Mouse (Mus musculus): ENCODE results near the gene Ppp2r5a. TPM values are rescaled to one million over a fixed set of nuclear protein-coding genes. Genes with fewer than 3 reads are reported as not detected.

The Ppp2r5a gene
- polyA plus RNA-seq, 1 experiment = 96.6 TPM

DNA sequence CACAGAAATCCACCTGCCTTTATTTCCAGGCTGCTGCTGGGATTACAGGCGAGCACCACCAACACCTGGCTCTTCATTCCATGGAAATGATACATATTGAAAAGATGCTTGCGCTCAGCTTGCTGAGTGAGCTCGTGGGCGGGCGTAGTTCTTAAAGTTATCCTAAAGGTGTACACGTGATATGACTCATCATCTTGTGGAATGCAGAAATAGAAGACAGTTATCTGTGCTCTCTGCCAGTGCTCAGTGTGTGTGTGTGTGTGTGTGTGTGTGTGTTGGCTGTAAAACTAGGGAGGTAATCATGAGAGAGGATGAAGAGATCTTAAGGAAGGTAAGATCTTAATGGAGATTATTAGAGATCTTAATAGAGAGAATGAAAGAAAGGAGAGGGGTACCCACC is 11.4 kb upstream of the Ppp2r5a start:
- H3K27ac ChIP-seq (ENCODE audit: control insufficient read depth, insufficient read depth, low read depth, low read length, poor library complexity) = no peak overlapping the region
- 66% methylated on average over 6 of the region's 6 CpGs for WGBS
- no peak overlapping the region for H3K4me3 ChIP-seq (replicated peaks; ENCODE audit: control insufficient read depth, low read depth, low read length)
- peaks cover 5% of the 10 kb centered on the region; the same call in 1 of the 2 replicates for H3K4me1 ChIP-seq (ENCODE audit: control insufficient read depth, insufficient read depth, low read length)
- TF ChIP-seq CTCF (IDR thresholded peaks at IDR 0.05; ENCODE audit: control insufficient read depth, insufficient read depth, low read length) (no peak), POLR2A (IDR thresholded peaks at IDR 0.05; ENCODE audit: borderline replicate concordance, control insufficient read depth, low read depth, low read length) (no peak)

DNA sequence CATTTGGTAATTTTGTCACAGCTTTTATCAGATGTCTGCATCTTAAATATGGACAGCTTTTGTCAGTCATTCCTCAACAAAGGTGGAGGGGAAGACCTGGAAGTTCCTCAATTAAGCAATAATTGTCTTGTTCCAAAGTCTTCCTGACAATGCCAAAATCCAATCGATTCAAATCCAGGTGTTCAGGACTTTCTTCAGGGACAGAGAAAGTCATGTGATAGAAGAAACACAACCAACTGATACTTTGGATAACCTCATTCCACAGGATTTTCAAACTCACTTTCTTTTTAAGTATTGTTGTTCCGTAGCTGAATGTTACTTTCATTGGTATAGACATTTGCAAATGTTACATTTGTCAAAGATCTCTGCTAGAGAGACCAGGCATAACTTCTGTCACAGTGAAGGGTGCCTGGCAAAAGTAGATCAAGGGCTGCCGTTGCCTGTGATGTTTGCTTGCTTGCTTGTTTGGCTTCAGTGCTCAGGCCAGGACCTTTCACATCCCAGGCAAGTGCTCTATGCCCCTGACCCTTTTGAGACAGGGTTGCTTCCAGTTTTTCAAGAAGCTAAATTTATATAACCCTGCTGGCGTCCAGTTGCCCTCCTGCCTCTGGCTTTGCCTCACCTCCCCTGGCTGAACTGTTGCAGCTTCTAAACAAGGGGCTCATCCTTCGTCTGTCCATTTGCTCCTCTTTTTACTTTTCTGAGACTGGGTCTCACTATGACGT is 10.8 kb upstream of the Ppp2r5a start:
- WGBS = 74% methylated on average over 6 of the region's 6 CpGs
- Histone ChIP-seq H3K27ac (ENCODE audit: control insufficient read depth, insufficient read depth, low read depth, low read length, poor library complexity) (no peak overlapping the region), H3K4me1 (ENCODE audit: control insufficient read depth, insufficient read depth, low read length) (peaks cover 5% of the 10 kb centered on the region; the same call in 1 of the 2 replicates), H3K4me3 (replicated peaks; ENCODE audit: control insufficient read depth, low read depth, low read length) (no peak overlapping the region)
- no peak for TF ChIP-seq POLR2A (IDR thresholded peaks at IDR 0.05; ENCODE audit: borderline replicate concordance, control insufficient read depth, low read depth, low read length)
- no peak for TF ChIP-seq CTCF (IDR thresholded peaks at IDR 0.05; ENCODE audit: control insufficient read depth, insufficient read depth, low read length)

DNA sequence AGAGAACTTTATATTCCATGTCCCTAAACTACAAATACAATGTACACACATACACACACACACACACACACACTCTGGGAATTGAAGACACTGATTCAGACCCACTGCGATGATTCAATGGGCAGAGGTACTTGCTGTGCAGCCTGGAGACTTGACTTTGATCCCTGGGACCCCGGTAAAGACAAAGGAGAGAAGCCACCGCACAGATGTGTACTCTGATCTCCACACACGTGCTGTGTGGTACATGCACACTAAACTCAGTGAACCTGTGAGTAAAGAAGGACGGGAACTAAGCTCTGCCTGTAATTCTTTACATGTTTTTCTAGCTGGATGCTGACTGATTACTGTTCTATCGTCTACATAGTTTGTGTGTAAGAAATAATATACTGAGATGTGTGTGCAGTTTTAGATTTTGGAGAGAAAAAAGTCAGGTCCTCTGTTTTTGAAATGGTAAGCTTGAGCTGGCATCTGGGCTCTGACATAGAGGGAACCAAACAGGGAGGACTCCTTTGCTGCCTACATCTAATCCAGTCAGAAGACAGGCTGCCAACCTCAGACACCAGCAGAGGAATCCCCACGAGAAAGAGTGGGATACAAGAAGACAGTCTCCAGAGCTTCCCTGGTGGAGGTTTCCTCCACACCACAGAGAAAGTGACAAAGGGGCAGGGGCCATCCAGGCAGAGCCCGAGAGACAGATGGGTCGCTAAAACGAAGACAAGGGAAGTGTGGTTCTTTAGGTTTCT is 7.4 kb upstream of the Ppp2r5a start:
- Histone ChIP-seq H3K27ac (ENCODE audit: control insufficient read depth, insufficient read depth, low read depth, low read length, poor library complexity) (no peak overlapping the region), H3K4me1 (ENCODE audit: control insufficient read depth, insufficient read depth, low read length) (no peaks in the 10 kb centered on the region), H3K4me3 (replicated peaks; ENCODE audit: control insufficient read depth, low read depth, low read length) (no peak overlapping the region)
- WGBS = 65% methylated on average over 10 of the region's 10 CpGs
- TF ChIP-seq CTCF (IDR thresholded peaks at IDR 0.05; ENCODE audit: control insufficient read depth, insufficient read depth, low read length) = no peak

DNA sequence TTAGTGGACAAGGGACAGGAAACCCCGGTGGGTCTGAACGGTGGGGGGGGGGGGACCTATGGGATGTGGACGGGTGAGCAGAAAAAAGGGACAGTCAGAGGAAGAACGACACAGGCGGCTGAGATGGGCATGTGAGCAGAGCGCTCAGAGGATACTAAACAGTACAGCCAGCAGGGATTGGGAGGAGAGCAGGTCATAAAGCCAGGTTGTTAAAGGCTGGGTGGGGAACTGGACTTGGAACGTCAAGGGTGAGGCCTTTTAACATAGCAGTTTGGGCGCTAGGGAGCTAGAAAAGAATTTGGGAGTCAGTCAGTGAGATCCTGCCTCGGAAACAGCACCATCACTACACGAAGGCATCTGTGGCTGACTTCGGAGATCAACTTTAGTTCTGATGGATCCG is 4.2 kb upstream of the Ppp2r5a start:
- Histone ChIP-seq H3K27ac (ENCODE audit: control insufficient read depth, insufficient read depth, low read depth, low read length, poor library complexity) (no peak overlapping the region), H3K4me1 (ENCODE audit: control insufficient read depth, insufficient read depth, low read length) (peaks cover 9% of the 10 kb centered on the region; the same call in 1 of the 2 replicates), H3K4me3 (replicated peaks; ENCODE audit: control insufficient read depth, low read depth, low read length) (no peak overlapping the region)
- 70% methylated on average over 12 of the region's 12 CpGs for WGBS
- TF ChIP-seq POLR2A (IDR thresholded peaks at IDR 0.05; ENCODE audit: borderline replicate concordance, control insufficient read depth, low read depth, low read length) = no peak
- TF ChIP-seq CTCF (IDR thresholded peaks at IDR 0.05; ENCODE audit: control insufficient read depth, insufficient read depth, low read length) = no peak

DNA sequence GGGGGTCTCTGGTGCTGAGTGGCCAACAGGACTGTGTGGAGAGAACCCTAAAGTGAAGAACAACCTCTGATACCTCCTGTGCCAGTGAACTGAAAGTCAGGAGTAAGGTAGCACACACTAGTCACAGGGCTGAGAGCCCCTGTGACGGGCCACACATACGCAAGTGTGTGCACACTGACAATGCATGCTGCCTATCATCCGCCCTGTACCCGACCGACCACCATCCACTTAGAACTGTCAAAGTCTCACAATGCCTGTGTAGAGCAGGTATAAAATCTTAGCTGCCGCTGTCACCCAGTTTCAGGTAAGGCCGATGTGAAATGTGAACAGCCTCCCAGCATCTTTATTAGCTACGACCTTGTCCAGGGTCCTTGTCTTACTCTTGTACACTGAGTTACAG is 3.4 kb upstream of the Ppp2r5a start:
- 88% methylated on average over 8 of the region's 8 CpGs for WGBS
- TF ChIP-seq POLR2A (IDR thresholded peaks at IDR 0.05; ENCODE audit: borderline replicate concordance, control insufficient read depth, low read depth, low read length) = no peak
- TF ChIP-seq CTCF (IDR thresholded peaks at IDR 0.05; ENCODE audit: control insufficient read depth, insufficient read depth, low read length) = no peak

DNA sequence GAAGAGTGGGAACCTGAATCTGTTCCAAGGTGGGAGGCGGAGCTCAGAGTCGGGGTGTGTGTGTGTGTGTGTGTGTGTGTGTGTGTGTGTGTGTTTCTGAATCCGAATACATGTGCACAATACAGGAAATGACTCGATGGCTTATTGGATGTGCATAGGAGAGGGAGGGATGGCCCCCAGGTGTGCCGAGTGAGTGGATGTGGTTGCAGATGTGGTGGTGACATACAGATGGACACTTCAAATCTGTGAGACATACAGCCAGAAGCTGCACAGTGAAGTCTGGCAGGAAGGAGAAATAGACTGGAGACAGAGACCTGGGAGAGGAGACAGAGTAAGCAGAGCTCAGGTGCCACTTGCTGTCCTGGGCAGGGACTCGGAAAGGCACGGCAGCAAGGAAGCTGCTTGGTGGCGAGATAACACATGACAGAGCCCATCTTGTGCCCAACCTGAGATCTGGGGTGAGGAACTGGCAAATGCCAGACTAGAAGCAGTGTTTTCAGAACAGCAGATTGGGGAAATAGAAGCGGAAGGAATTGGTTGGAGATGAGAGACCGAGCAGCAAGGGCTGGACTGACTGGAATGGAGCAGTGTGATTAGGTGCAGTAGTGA is 1.8 kb upstream of the Ppp2r5a start:
- Histone ChIP-seq H3K4me1 (ENCODE audit: control insufficient read depth, insufficient read depth, low read length) (peaks cover 9% of the 10 kb centered on the region; the same call in 1 of the 2 replicates), H3K27ac (ENCODE audit: control insufficient read depth, insufficient read depth, low read depth, low read length, poor library complexity) (peak overlapping the region; percentile 15; the same call in 1 of the 2 replicates), H3K4me3 (replicated peaks; ENCODE audit: control insufficient read depth, low read depth, low read length) (no peak overlapping the region)
- 35% methylated on average over 10 of the region's 10 CpGs for WGBS
- TF ChIP-seq CTCF (IDR thresholded peaks at IDR 0.05; ENCODE audit: control insufficient read depth, insufficient read depth, low read length) (no peak), POLR2A (IDR thresholded peaks at IDR 0.05; ENCODE audit: borderline replicate concordance, control insufficient read depth, low read depth, low read length) (no peak)

More for the DNA sequence above, 3.4 kb upstream of the Ppp2r5a start:
- H3K4me3 ChIP-seq (replicated peaks; ENCODE audit: control insufficient read depth, low read depth, low read length) = no peak overlapping the region
- no peak overlapping the region for H3K27ac ChIP-seq (ENCODE audit: control insufficient read depth, insufficient read depth, low read depth, low read length, poor library complexity)
- peaks cover 9% of the 10 kb centered on the region; the same call in 1 of the 2 replicates for H3K4me1 ChIP-seq (ENCODE audit: control insufficient read depth, insufficient read depth, low read length)

DNA sequence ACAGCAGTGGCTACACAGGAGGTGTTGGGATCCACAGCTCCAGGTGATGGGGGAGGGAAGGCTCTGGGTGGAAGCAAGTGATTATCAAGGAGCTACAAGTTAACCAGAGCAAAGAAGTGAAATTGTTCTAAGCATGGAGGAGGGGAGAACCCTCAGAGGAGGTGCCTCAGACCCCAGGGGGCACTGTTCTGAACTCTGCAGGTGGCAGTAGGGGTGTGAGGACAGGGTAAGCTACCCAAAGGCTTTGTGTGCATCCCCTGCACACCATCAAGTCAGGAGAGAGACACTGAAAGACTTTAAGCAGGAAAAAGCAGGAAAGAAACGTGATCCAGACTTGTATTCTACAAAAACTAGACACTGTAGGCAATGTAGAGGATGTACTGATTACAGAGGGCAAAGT is 1.2 kb upstream of the Ppp2r5a start:
- TF ChIP-seq POLR2A (IDR thresholded peaks at IDR 0.05; ENCODE audit: borderline replicate concordance, control insufficient read depth, low read depth, low read length) (no peak), CTCF (IDR thresholded peaks at IDR 0.05; ENCODE audit: control insufficient read depth, insufficient read depth, low read length) (peak; percentile 30; the same call in 1 of the 2 replicates)
- H3K4me3 ChIP-seq (replicated peaks; ENCODE audit: control insufficient read depth, low read depth, low read length) = no peak overlapping the region
- WGBS = 60% methylated on average over 1 of the region's 1 CpGs
- H3K27ac ChIP-seq (ENCODE audit: control insufficient read depth, insufficient read depth, low read depth, low read length, poor library complexity) = no peak overlapping the region
- H3K4me1 ChIP-seq (ENCODE audit: control insufficient read depth, insufficient read depth, low read length) = peaks cover 9% of the 10 kb centered on the region; the same call in 1 of the 2 replicates

DNA sequence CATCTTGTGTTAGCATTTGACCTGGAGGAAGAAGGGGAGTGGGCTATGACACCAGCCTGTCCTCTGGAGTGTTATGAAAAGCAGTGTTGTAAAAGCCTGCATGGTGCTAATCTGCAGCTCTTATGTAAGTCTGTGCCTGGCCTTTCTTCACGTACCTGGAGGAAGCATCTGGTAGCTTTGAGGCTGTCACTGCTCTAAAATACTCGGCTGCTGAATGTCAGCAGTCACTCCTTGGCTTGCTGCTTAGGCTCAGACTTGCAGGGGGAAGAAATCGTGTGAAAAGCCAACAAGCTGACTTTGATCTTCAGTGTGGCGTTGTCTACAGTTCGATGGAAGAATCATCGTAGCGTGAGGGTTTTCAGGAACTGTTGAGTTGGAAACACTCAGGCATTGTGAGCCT is 566 bp downstream of the Ppp2r5a start:
- Histone ChIP-seq H3K27ac (ENCODE audit: control insufficient read depth, insufficient read depth, low read depth, low read length, poor library complexity) (peak overlapping the region; percentile 50), H3K4me1 (ENCODE audit: control insufficient read depth, insufficient read depth, low read length) (peaks cover 9% of the 10 kb centered on the region; the same call in 1 of the 2 replicates), H3K4me3 (replicated peaks; ENCODE audit: control insufficient read depth, low read depth, low read length) (peak overlapping the region; percentile 57)
- no peak for TF ChIP-seq CTCF (IDR thresholded peaks at IDR 0.05; ENCODE audit: control insufficient read depth, insufficient read depth, low read length)
- TF ChIP-seq POLR2A (IDR thresholded peaks at IDR 0.05; ENCODE audit: borderline replicate concordance, control insufficient read depth, low read depth, low read length) = no peak
- 21% methylated on average over 7 of the region's 7 CpGs for WGBS

All from bone marrow, adult 2 months (tissue).